Mouse (Mus musculus) forebrain, embryonic 14.5 days (tissue): ENCODE results near the gene Nsg2. TPM values are rescaled to one million over a fixed set of nuclear protein-coding genes. Genes with fewer than 3 reads are reported as not detected.

Experiments used
- ATAC-seq: fragments of 200-750 bp; cut with Nextera tagmentation; 2 replicates; pipeline ENCODE4 v1.8.0; 2017; ENCODE audit warnings: mild to moderate bottlenecking, moderate library complexity
- DNase-seq: peaks from one replicate; pipeline ENCODE4 v3.0.0-alpha.2; 2015; ENCODE audit warnings: low spot score
- H3K27ac ChIP-seq: fragments of 300-500 bp; sonication (generic); 2 replicates; pipeline ENCODE4 v1.5.1; 2014; ENCODE audit warnings: low read depth, mild to moderate bottlenecking, control low read depth, low read length, moderate library complexity
- H3K27me3 ChIP-seq: fragments of 300-500 bp; sonication (generic); replicated peaks from 2 replicates; pipeline ENCODE4 v1.6.1; 2014; ENCODE audit warnings: low read length, control low read depth, mixed read lengths; ENCODE audit not compliant: control insufficient read depth, insufficient read depth
- H3K36me3 ChIP-seq: fragments of 300-500 bp; sonication (generic); 2 replicates; pipeline ENCODE4 v1.6.1; 2014; ENCODE audit warnings: low read length, control low read depth; ENCODE audit not compliant: control insufficient read depth, insufficient read depth
- H3K4me1 ChIP-seq: fragments of 300-500 bp; sonication (generic); 2 replicates; pipeline ENCODE4 v1.6.1; 2014; ENCODE audit warnings: antibody characterized with exemption, low read length, control low read depth; ENCODE audit not compliant: control insufficient read depth, insufficient read depth
- H3K4me2 ChIP-seq: fragments of 300-500 bp; sonication (generic); 2 replicates; pipeline ENCODE4 v1.6.1; 2014; ENCODE audit warnings: mild to moderate bottlenecking, control low read depth, low read length
- H3K4me3 ChIP-seq: fragments of 300-500 bp; sonication (generic); 2 replicates; pipeline ENCODE4 v1.5.1; 2014; ENCODE audit warnings: low read depth, low read length, control low read depth
- H3K9ac ChIP-seq: fragments of 300-500 bp; sonication (generic); 2 replicates; pipeline ENCODE4 v1.6.1; 2014; ENCODE audit warnings: mild to moderate bottlenecking, low read length, control low read depth, moderate library complexity
- H3K9me3 ChIP-seq: fragments of 300-500 bp; sonication (generic); replicated peaks from 2 replicates; pipeline ENCODE4 v1.6.1; 2016; ENCODE audit warnings: low read length, control low read depth, mixed read lengths; ENCODE audit not compliant: control insufficient read depth
- WGBS: fragments of 180-500 bp; shearing (Covaris S2); extraction: QIAGEN DNeasy Blood & Tissue Kit; methylation state at CpG from one replicate; pipeline ENCODE4 v1.1.7; 2014; 5-methylcytosine and 5-hydroxymethylcytosine counted together
- polyA plus RNA-seq: library from polyadenylated mRNA; unstranded; fragments of >200 nt; fragmentation: Nextera tagmentation; extraction: Ambion mirVana; gene quantifications from 2 replicates; pipeline ENCODE4 v1.2.1, GENCODE M21; 2014

Nsg2 gene
- polyA plus RNA-seq, 1 experiment from 2014 or later: 315 TPM

GRCm38 (mm10) chr11:32086525-32086924 is 86.3 kb downstream of the Nsg2 start:
- peaks cover 18% of the 10 kb centered on the region for H3K4me1 ChIP-seq
- H3K9ac ChIP-seq: no peak overlapping the region
- H3K27me3 ChIP-seq: no peaks in the 10 kb centered on the region
- peak overlapping the region; percentile 88 for H3K27ac ChIP-seq
- no peak overlapping the region for H3K4me2 ChIP-seq
- H3K36me3 ChIP-seq: no peaks in the 10 kb centered on the region
- 68% methylated on average over 1 of the region's 1 CpGs for WGBS
- DNase-seq (peak; percentile 31), ATAC-seq (no peak)
- H3K9me3 ChIP-seq: no peaks in the 10 kb centered on the region
- H3K4me3 ChIP-seq: no peak overlapping the region

- peak overlapping the region; percentile 18; the same call in 1 of the 2 replicates for H3K9ac ChIP-seq
- H3K4me3 ChIP-seq: no peak overlapping the region
- WGBS: 3% methylated on average over 2 of the region's 2 CpGs
Observed at GRCm38 (mm10) chr11:32087376-32087775, 87.1 kb downstream of the Nsg2 start.

GRCm38 (mm10) chr11:32087779-32088442 is 87.6 kb downstream of the Nsg2 start:
- Histone ChIP-seq H3K36me3 (no peaks in the 10 kb centered on the region), H3K4me2 (no peak overlapping the region), H3K9me3 (no peaks in the 10 kb centered on the region), H3K4me3 (no peak overlapping the region), H3K9ac (no peak overlapping the region), H3K27me3 (no peaks in the 10 kb centered on the region), H3K27ac (peak overlapping the region; percentile 88), H3K4me1 (peaks cover 18% of the 10 kb centered on the region)
- 71% methylated on average over 9 of the region's 9 CpGs for WGBS
- peak; percentile 61 for ATAC-seq
- no peak for DNase-seq

More at GRCm38 (mm10) chr11:32087376-32087775, 87.1 kb downstream of the Nsg2 start:
- Histone ChIP-seq H3K4me2 (no peak overlapping the region), H3K9me3 (no peaks in the 10 kb centered on the region), H3K36me3 (no peaks in the 10 kb centered on the region), H3K27me3 (no peaks in the 10 kb centered on the region), H3K27ac (peak overlapping the region; percentile 88), H3K4me1 (peaks cover 18% of the 10 kb centered on the region)
- ATAC-seq (peak; percentile 95), DNase-seq (peak; percentile 95)

GRCm38 (mm10) chr11:32095793-32096192 is 95.5 kb downstream of the Nsg2 start:
- Histone ChIP-seq H3K4me2 (no peak overlapping the region), H3K9ac (no peak overlapping the region), H3K27ac (no peak overlapping the region), H3K36me3 (no peaks in the 10 kb centered on the region), H3K4me1 (no peaks in the 10 kb centered on the region), H3K4me3 (no peak overlapping the region), H3K9me3 (no peaks in the 10 kb centered on the region), H3K27me3 (no peaks in the 10 kb centered on the region)
- ATAC-seq: no peak
- 75% methylated on average over 4 of the region's 4 CpGs for WGBS
- DNase-seq: no peak

GRCm38 (mm10) chr11:32096346-32096745 is 96.1 kb downstream of the Nsg2 start:
- Histone ChIP-seq H3K27ac (no peak overlapping the region), H3K27me3 (no peaks in the 10 kb centered on the region), H3K4me2 (no peak overlapping the region), H3K9ac (no peak overlapping the region), H3K4me3 (no peak overlapping the region), H3K4me1 (no peaks in the 10 kb centered on the region), H3K9me3 (no peaks in the 10 kb centered on the region), H3K36me3 (no peaks in the 10 kb centered on the region)
- DNase-seq: no peak
- no peak for ATAC-seq
- WGBS: 86% methylated on average over 6 of the region's 6 CpGs

GRCm38 (mm10) chr11:32101059-32101632 is 100.9 kb downstream of the Nsg2 start:
- Histone ChIP-seq H3K9ac (no peak overlapping the region), H3K4me3 (no peak overlapping the region), H3K4me1 (peaks cover 18% of the 10 kb centered on the region), H3K27ac (no peak overlapping the region), H3K36me3 (no peaks in the 10 kb centered on the region), H3K4me2 (no peak overlapping the region), H3K27me3 (no peaks in the 10 kb centered on the region), H3K9me3 (no peaks in the 10 kb centered on the region)
- DNase-seq: no peak
- 52% methylated on average over 3 of the region's 3 CpGs for WGBS
- ATAC-seq: no peak

GRCm38 (mm10) chr11:32102976-32103375 is 102.7 kb downstream of the Nsg2 start:
- no peaks in the 10 kb centered on the region for H3K27me3 ChIP-seq

GRCm38 (mm10) chr11:32104406-32105116 is 104.3 kb downstream of the Nsg2 start:
- Histone ChIP-seq H3K4me3 (no peak overlapping the region), H3K27ac (no peak overlapping the region), H3K36me3 (no peaks in the 10 kb centered on the region), H3K27me3 (no peaks in the 10 kb centered on the region), H3K9me3 (no peaks in the 10 kb centered on the region), H3K4me1 (peaks cover 36% of the 10 kb centered on the region), H3K4me2 (no peak overlapping the region), H3K9ac (no peak overlapping the region)
- ATAC-seq (no peak), DNase-seq (no peak)
- WGBS: 49% methylated on average over 9 of the region's 9 CpGs

More at GRCm38 (mm10) chr11:32102976-32103375, 102.7 kb downstream of the Nsg2 start:
- H3K4me3 ChIP-seq: no peak overlapping the region
- no peak overlapping the region for H3K9ac ChIP-seq
- H3K36me3 ChIP-seq: no peaks in the 10 kb centered on the region
- H3K4me1 ChIP-seq: peaks cover 26% of the 10 kb centered on the region
- H3K4me2 ChIP-seq: peak overlapping the region; percentile 11; the same call in 1 of the 2 replicates
- H3K9me3 ChIP-seq: no peaks in the 10 kb centered on the region
- WGBS: 12% methylated on average over 12 of the region's 12 CpGs
- H3K27ac ChIP-seq: no peak overlapping the region
- DNase-seq (no peak), ATAC-seq (no peak)
